Comparison of ENCODE assay signal across 18 mouse cellular contexts in genomic region chr4:54071951-54072350, GRCm38 (mm10).
DNase-seq lines count a peak whose midpoint lies in the region; ATAC-seq lines count a peak whose summit lies in the region.
"Had no signal": no experiment of that assay in that cellular context is flagged by ENCODE, and none has a peak within 500 bp of the region (broad histone marks: within the 10 kb centered on the region; RNA-seq: fewer than 3 reads in every experiment).

No protein-coding gene starts in this region.

- peaks cover 18% of the 10 kb centered on the region; the same call in 1 of the 2 replicates for H3K9me3 ChIP-seq in midbrain, embryonic 11.5 days (ENCODE audit: control insufficient read depth, low read length)
- H3K9me3 ChIP-seq in midbrain, embryonic 16.5 days (replicated peaks; ENCODE audit: control insufficient read depth, low read length, poor library complexity, severe bottlenecking): no peaks in the 10 kb centered on the region
- H3K9me3 ChIP-seq in embryonic facial prominence, embryonic 10.5 days: peaks cover 15% of the 10 kb centered on the region

- no peak overlapping the region for H3K4me3 ChIP-seq in midbrain, embryonic 11.5 days (ENCODE audit: low read depth, low read length)
- H3K4me3 ChIP-seq in midbrain, embryonic 16.5 days (ENCODE audit: low read depth, low read length): no peak overlapping the region
- H3K4me3 ChIP-seq in embryonic facial prominence, embryonic 10.5 days: no peak overlapping the region
- H3K4me3 ChIP-seq: heart, embryonic 10.5 days; kidney, embryonic 15.5 days; neural tube, embryonic 12.5 days had no signal

- peak; percentile 60; the same call in 1 of the 2 replicates for ATAC-seq in midbrain, embryonic 11.5 days (ENCODE audit: low FRiP score)
- no peak for ATAC-seq in midbrain, embryonic 16.5 days
- ATAC-seq in cerebellum, adult (ENCODE audit: insufficient number of reproducible peaks, low FRiP score, low TSS enrichment): no peak

- no peaks in the 10 kb centered on the region for H3K27me3 ChIP-seq in midbrain, embryonic 11.5 days (ENCODE audit: control insufficient read depth, insufficient read depth, low read length)
- no peaks in the 10 kb centered on the region for H3K27me3 ChIP-seq in midbrain, embryonic 16.5 days (ENCODE audit: control insufficient read depth, insufficient read depth, low read depth, low read length)
- no peaks in the 10 kb centered on the region for H3K27me3 ChIP-seq in embryonic facial prominence, embryonic 10.5 days (replicated peaks; ENCODE audit: low read depth, poor library complexity, severe bottlenecking)
- H3K27me3 ChIP-seq: kidney, embryonic 15.5 days; neural tube, embryonic 12.5 days had no signal

- peak; percentile 65 to 74 for DNase-seq in adrenal gland, adult (ENCODE audit: inconsistent age in 2 of 2, low spot score in 1 of 2)
- DNase-seq in adrenal gland, postnatal 4 days (ENCODE audit: low spot score in 2 of 2): no peak
- DNase-seq in midbrain, embryonic 11.5 days (ENCODE audit: low spot score, missing footprints): peak; percentile 88
- DNase-seq in embryonic facial prominence, embryonic 10.5 days (ENCODE audit: low spot score): no peak
- DNase-seq in right cerebral cortex, postnatal 25 days: no peak
- no peak for DNase-seq in liver
- DNase-seq: cerebellum, postnatal 25 days; gastrocnemius, postnatal 25 days; heart, postnatal 14 days; lung, postnatal 10 days; right cerebral cortex, postnatal 4 days; thymus, adult 2 months had no signal

- no peaks in the 10 kb centered on the region for H3K36me3 ChIP-seq in midbrain, embryonic 11.5 days (ENCODE audit: control insufficient read depth, insufficient read depth, low read length)
- no peaks in the 10 kb centered on the region for H3K36me3 ChIP-seq in midbrain, embryonic 16.5 days (ENCODE audit: control insufficient read depth, insufficient read depth, low read length)
- 0 out of 2 replicates have a peak, but pooled peaks cover 6% of the 10 kb centered on the region for H3K36me3 ChIP-seq in embryonic facial prominence, embryonic 10.5 days (replicated peaks)
- H3K36me3 ChIP-seq: heart, embryonic 10.5 days; kidney, embryonic 15.5 days; neural tube, embryonic 12.5 days had no signal

- 36% methylated on average over 4 of the region's 4 CpGs for WGBS in midbrain, embryonic 11.5 days
- WGBS in midbrain, embryonic 16.5 days: 28% methylated on average over 4 of the region's 4 CpGs
- 67% methylated on average over 4 of the region's 4 CpGs for WGBS in embryonic facial prominence, embryonic 10.5 days

- H3K27ac ChIP-seq in midbrain, embryonic 11.5 days (ENCODE audit: low read depth, low read length): peak overlapping the region; percentile 74
- no peak overlapping the region for H3K27ac ChIP-seq in midbrain, embryonic 16.5 days (ENCODE audit: low read length)
- H3K27ac ChIP-seq in embryonic facial prominence, embryonic 10.5 days (replicated peaks): peak overlapping the region; percentile 15; the same call in 1 of the 2 replicates
- H3K27ac ChIP-seq: heart, embryonic 10.5 days; kidney, embryonic 15.5 days; liver, embryonic 14.5 days; neural tube, embryonic 12.5 days had no signal

- no peak overlapping the region for H3K4me2 ChIP-seq in midbrain, embryonic 11.5 days
- no peak overlapping the region for H3K4me2 ChIP-seq in midbrain, embryonic 16.5 days (ENCODE audit: low read length)
- H3K4me2 ChIP-seq: kidney, embryonic 15.5 days; neural tube, embryonic 12.5 days had no signal

- no peak overlapping the region; the same call in 1 of the 2 replicates for H3K9ac ChIP-seq in midbrain, embryonic 11.5 days (ENCODE audit: low read length)
- H3K9ac ChIP-seq in midbrain, embryonic 16.5 days (ENCODE audit: low read depth, low read length): no peak overlapping the region; the same call in 1 of the 2 replicates
- H3K9ac ChIP-seq: kidney, embryonic 15.5 days; liver, embryonic 14.5 days; neural tube, embryonic 12.5 days had no signal

- peaks cover 20% of the 10 kb centered on the region for H3K4me1 ChIP-seq in midbrain, embryonic 11.5 days (ENCODE audit: control insufficient read depth, insufficient read depth, low read length)
- peaks cover 16% of the 10 kb centered on the region for H3K4me1 ChIP-seq in midbrain, embryonic 16.5 days (ENCODE audit: control insufficient read depth, insufficient read depth, low read length)
- H3K4me1 ChIP-seq in embryonic facial prominence, embryonic 10.5 days: peaks cover 17% of the 10 kb centered on the region
- H3K4me1 ChIP-seq: heart, embryonic 10.5 days; kidney, embryonic 15.5 days had no signal

Comparison
In these comparisons a context has a peak if more than half of its experiments do, and no peak if none do; other contexts are left out.
1. DNase-seq: peak in adrenal gland, adult (2 of 2) and midbrain, embryonic 11.5 days (single experiment); none in adrenal gland, postnatal 4 days (0 of 2), embryonic facial prominence, embryonic 10.5 days (single experiment), right cerebral cortex, postnatal 25 days (single experiment) and liver (single experiment).